41 mouse cellular contexts compared by ENCODE assay signal in the genomic region with DNA sequence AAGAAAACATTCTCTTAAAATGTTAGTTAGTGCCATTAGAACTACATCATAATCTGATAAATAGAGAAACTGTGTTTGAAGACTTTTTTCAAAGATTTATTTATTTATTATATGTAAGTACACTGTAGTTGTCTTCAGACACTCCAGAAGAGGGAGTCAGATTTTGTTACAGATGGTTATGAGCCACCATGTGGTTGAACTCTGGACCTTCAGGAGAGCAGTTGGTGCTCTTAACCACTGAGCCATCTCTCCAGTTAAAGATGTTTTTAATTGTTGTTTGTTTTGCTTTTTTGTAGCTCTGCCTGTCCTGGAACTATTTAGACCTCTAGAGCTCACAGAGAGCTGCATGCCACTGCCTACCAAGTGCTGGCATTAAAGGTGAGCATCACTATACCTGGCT. TPM values are rescaled to one million over a fixed set of nuclear protein-coding genes. Genes with fewer than 3 reads are reported as not detected.
"Had no signal": no experiment of that assay in that cellular context is flagged by ENCODE, and none has a peak within 500 bp of the region (broad histone marks: within the 10 kb centered on the region; RNA-seq: fewer than 3 reads in every experiment).

No protein-coding gene starts in this region.

- H3K4me2 ChIP-seq: heart, embryonic 11.5 days; heart, embryonic 13.5 days; heart, embryonic 15.5 days; hindbrain, embryonic 13.5 days; hindbrain, embryonic 15.5 days; kidney, embryonic 15.5 days; limb, embryonic 13.5 days; limb, embryonic 15.5 days; liver, embryonic 12.5 days had no signal

- H3K9ac ChIP-seq: forebrain, postnatal 0 days; heart, embryonic 13.5 days; heart, embryonic 15.5 days; hindbrain, embryonic 13.5 days; hindbrain, embryonic 15.5 days; kidney, embryonic 15.5 days; limb, embryonic 13.5 days; limb, embryonic 15.5 days; liver, embryonic 12.5 days; liver, embryonic 14.5 days had no signal

- H3K9me3 ChIP-seq: heart, embryonic 13.5 days; heart, embryonic 15.5 days; hindbrain, embryonic 13.5 days; hindbrain, embryonic 15.5 days; kidney, embryonic 15.5 days; limb, embryonic 13.5 days; limb, embryonic 15.5 days; liver, embryonic 12.5 days had no signal

- H3K4me3 ChIP-seq: heart, embryonic 13.5 days; heart, embryonic 15.5 days; hindbrain, embryonic 13.5 days; hindbrain, embryonic 15.5 days; kidney, embryonic 15.5 days; limb, embryonic 13.5 days; limb, embryonic 15.5 days; liver, embryonic 12.5 days had no signal

- DNase-seq: forebrain, postnatal 0 days; gastrocnemius, postnatal 14 days; gastrocnemius, postnatal 36 days; heart, adult 11 months; heart, postnatal 14 days; heart, postnatal 36 days; kidney, adult 11 months; kidney, adult 2 months; kidney, adult 9 months; kidney, postnatal 10 days; kidney, postnatal 36 days; layer of hippocampus, postnatal 36 days; left cerebral cortex, postnatal 4 days had no signal

- ATAC-seq: forebrain, postnatal 0 days; hindbrain, postnatal 0 days; liver, embryonic 12.5 days had no signal

- H3K27ac ChIP-seq: heart, embryonic 13.5 days; heart, embryonic 15.5 days; hindbrain, embryonic 13.5 days; hindbrain, embryonic 15.5 days; hindbrain, postnatal 0 days; kidney, embryonic 15.5 days; limb, embryonic 13.5 days; limb, embryonic 15.5 days; liver, embryonic 14.5 days had no signal

- H3K27me3 ChIP-seq: heart, embryonic 13.5 days; heart, embryonic 15.5 days; hindbrain, embryonic 13.5 days; hindbrain, embryonic 15.5 days; kidney, embryonic 15.5 days; limb, embryonic 13.5 days; limb, embryonic 15.5 days; liver, embryonic 12.5 days had no signal

- H3K4me1 ChIP-seq: heart, embryonic 13.5 days; heart, embryonic 15.5 days; hindbrain, embryonic 13.5 days; hindbrain, embryonic 15.5 days; kidney, embryonic 15.5 days; limb, embryonic 15.5 days had no signal

RNA-seq across cellular contexts. Expression of gene Gm17545, which starts 1.0 kb away (rescaled TPM):
- total RNA-seq: forebrain, postnatal 0 days; gastrocnemius, adult 18-20 months; gastrocnemius, adult 8-10 months; gastrocnemius, postnatal 14 days; gastrocnemius, postnatal 36 days; heart, adult 8-10 months; heart, postnatal 14 days; heart, postnatal 36 days; hematopoietic stem cell, adult 5-6 weeks; hindbrain, postnatal 0 days; layer of hippocampus, adult 18-20 months; layer of hippocampus, postnatal 10 days; layer of hippocampus, postnatal 36 days; left cerebral cortex, adult 18-20 months; left cerebral cortex, adult 8-10 months; left cerebral cortex, postnatal 10 days; left cerebral cortex, postnatal 25 days; left cerebral cortex, postnatal 4 days; liver, adult 2 months had no signal
- polyA plus RNA-seq: forebrain, postnatal 0 days; gonadal fat pad, adult 2 months; heart, embryonic 11.5 days; heart, embryonic 13.5 days; heart, embryonic 15.5 days; heart, postnatal 0 days; hindbrain, embryonic 11.5 days; hindbrain, embryonic 13.5 days; hindbrain, embryonic 15.5 days; hindbrain, postnatal 0 days; intestine, embryonic 14.5 days; kidney, adult 2 months; kidney, embryonic 15.5 days; large intestine, adult 2 months; limb, embryonic 11.5 days; limb, embryonic 13.5 days; limb, embryonic 15.5 days; liver, adult 2 months; liver, embryonic 12.5 days; liver, embryonic 14.5 days had no signal
